Mouse (Mus musculus): ENCODE data around the gene Pced1a. TPM values are rescaled to one million over a fixed set of nuclear protein-coding genes. Genes with fewer than 3 reads are reported as not detected.
A peak's percentile ranks its signal among the peaks of the same experiment; 100 is the strongest.

The Pced1a gene
- polyA plus RNA-seq, 1 experiment from 2014 or later, result 9.0 TPM

DNA sequence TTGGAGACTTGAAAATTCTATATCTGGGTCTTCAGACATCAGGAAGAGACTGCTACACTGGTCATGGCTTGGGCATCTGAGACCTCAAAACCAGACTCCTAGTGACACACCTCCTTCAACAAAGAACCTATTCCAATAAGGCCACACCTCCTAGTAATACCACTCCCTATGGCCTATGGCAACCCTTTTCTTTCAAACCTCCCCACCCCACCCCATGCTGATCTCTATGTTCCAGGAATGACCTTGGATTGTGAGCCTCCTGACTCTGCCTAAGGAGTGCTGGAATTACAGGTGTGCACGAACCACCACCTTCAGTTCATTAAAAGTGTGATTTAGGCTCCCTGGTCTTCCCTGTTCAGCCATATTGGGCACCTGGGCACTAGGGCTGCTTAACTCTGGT lies 24.5 kb downstream of the Pced1a start:
- no peak for DNase-seq (ENCODE audit: low spot score)
- Histone ChIP-seq H3K27ac (no peak overlapping the region), H3K9me3 (ENCODE audit: control insufficient read depth, low read length) (no peaks in the 10 kb centered on the region), H3K4me3 (replicated peaks; ENCODE audit: low read length) (no peak overlapping the region), H3K4me1 (replicated peaks; ENCODE audit: control insufficient read depth, insufficient read depth, low read length) (peaks cover 20% of the 10 kb centered on the region; the same call in 1 of the 2 replicates), H3K27me3 (ENCODE audit: control insufficient read depth, insufficient read depth, low read length) (peaks cover 5% of the 10 kb centered on the region; the same call in 1 of the 2 replicates), H3K4me2 (replicated peaks) (no peak overlapping the region), H3K36me3 (replicated peaks; ENCODE audit: control insufficient read depth, insufficient read depth) (no peaks in the 10 kb centered on the region), H3K9ac (no peak overlapping the region)
- 97% methylated on average over 1 of the region's 1 CpGs for WGBS
- no peak for ATAC-seq (ENCODE audit: low FRiP score)

DNA sequence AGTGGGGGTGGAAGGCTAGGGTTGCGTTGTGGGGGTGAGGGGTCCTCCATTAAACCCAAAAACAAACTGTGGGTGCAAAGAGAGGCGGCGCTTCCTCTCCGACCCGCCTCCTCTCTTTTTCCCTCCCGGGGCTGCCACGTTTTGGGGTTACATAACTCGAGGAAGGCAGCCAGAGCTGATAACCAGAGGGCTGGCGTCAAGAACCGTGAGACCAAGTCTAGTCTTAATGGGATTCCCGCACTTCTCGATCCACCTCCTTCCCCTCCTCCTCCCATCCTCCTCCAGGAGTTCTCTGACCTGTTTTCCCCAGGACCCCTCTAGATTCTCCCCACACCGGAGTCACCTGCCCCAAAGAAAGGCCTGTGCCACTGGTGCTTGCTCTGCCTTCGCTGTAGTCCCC lies 26.4 kb downstream of the Pced1a start:
- ATAC-seq (ENCODE audit: low FRiP score) (no peak), DNase-seq (ENCODE audit: low spot score) (no peak)
- Histone ChIP-seq H3K27ac (no peak overlapping the region), H3K9me3 (ENCODE audit: control insufficient read depth, low read length) (no peaks in the 10 kb centered on the region), H3K4me3 (replicated peaks; ENCODE audit: low read length) (peak overlapping the region; percentile 42), H3K27me3 (ENCODE audit: control insufficient read depth, insufficient read depth, low read length) (peaks cover 5% of the 10 kb centered on the region; the same call in 1 of the 2 replicates), H3K4me1 (replicated peaks; ENCODE audit: control insufficient read depth, insufficient read depth, low read length) (peaks cover 20% of the 10 kb centered on the region; the same call in 1 of the 2 replicates), H3K9ac (peak overlapping the region; percentile 72; the same call in 1 of the 2 replicates), H3K36me3 (replicated peaks; ENCODE audit: control insufficient read depth, insufficient read depth) (peaks cover 3% of the 10 kb centered on the region; the same call in 1 of the 2 replicates), H3K4me2 (replicated peaks) (peak overlapping the region; percentile 81)
- WGBS, result 12% methylated on average over 14 of the region's 14 CpGs

DNA sequence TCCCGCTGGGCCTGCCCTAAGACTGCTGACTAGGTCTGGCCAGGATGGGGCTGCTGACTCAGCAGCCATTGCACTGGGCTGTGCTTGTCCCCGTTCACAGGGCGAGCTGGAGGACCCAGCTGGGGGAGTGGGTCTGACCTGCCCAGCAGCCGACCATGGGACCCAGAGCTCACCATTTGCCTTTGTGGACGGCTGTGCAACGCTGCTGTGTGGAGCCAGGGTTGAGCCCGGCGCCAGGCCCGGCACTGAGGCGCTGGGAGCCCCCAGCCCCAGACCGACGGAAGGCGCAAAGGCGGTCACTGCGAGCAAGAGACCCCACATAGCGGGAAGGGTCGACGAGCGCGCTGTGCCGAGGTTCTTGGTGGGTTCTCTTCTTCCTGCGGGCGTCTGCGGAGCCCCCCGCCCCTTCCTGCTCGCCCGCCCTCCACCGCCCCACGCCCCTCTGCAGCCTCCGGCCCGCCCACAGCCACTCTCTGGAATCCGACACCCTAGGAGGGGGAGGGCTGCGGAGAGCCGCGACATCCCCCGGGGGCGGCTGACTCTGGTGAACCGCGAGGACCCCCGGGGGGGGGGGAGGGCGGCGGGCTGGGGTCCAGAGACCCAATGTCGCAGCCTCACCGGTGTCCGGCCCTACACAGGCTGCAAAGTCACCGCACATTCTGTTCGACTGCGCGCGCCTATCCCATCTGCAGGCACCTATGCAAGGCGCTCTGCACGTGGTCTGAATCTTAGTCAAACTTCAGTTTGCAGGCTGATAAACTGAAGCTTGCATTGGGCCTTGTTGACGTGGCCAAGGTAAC lies 27.1 kb downstream of the Pced1a start, which contains the start of gene Cpxm1:
Gene Cpxm1, minus strand, starts transcription at position 389 of the 800 bp plus-strand sequence.
- Histone ChIP-seq H3K9me3 (ENCODE audit: control insufficient read depth, low read length) (no peaks in the 10 kb centered on the region), H3K36me3 (replicated peaks; ENCODE audit: control insufficient read depth, insufficient read depth) (peaks cover 7% of the 10 kb centered on the region; the same call in 1 of the 2 replicates), H3K4me3 (replicated peaks; ENCODE audit: low read length) (peak within 1 kb of the TSS; percentile 42), H3K9ac (peak within 1 kb of the TSS; percentile 72), H3K4me2 (replicated peaks) (peak within 1 kb of the TSS; percentile 81), H3K4me1 (replicated peaks; ENCODE audit: control insufficient read depth, insufficient read depth, low read length) (peaks cover 20% of the 10 kb centered on the region; the same call in 1 of the 2 replicates), H3K27ac (no peak within 1 kb of the TSS), H3K27me3 (ENCODE audit: control insufficient read depth, insufficient read depth, low read length) (peaks cover 5% of the 10 kb centered on the region; the same call in 1 of the 2 replicates)
- peak; percentile 27 for DNase-seq (ENCODE audit: low spot score)
- peak; percentile 83 for ATAC-seq (ENCODE audit: low FRiP score)
- WGBS, result under 1% methylated on average over 42 of the region's 53 CpGs

DNA sequence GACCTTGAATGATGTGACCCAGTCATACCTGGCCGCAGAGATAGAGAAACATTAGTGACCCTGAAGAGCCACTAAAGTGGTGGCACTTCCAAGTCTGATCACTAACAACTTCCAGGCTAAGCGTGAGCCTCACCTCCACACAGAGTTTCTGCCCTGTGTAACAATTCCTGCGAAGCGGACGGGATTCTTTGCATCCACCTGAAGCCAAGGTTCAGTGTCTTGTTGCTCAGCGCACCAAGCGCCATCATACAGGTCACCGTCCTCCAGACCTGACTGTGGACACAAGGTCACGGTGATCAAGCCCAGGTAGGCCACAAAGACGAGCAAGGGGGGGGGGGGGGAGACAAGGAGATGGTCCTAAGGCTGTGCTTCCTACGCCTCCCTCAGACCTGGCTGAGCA lies 28.8 kb downstream of the Pced1a start:
- H3K36me3 ChIP-seq (replicated peaks; ENCODE audit: control insufficient read depth, insufficient read depth), result peaks cover 7% of the 10 kb centered on the region; the same call in 1 of the 2 replicates
- whole genome bisulfite sequencing, result 93% methylated on average over 11 of the region's 11 CpGs
- H3K9me3 ChIP-seq (ENCODE audit: control insufficient read depth, low read length), result no peaks in the 10 kb centered on the region
- no peak overlapping the region for H3K4me3 ChIP-seq (replicated peaks; ENCODE audit: low read length)
- peaks cover 5% of the 10 kb centered on the region; the same call in 1 of the 2 replicates for H3K27me3 ChIP-seq (ENCODE audit: control insufficient read depth, insufficient read depth, low read length)
- no peak overlapping the region for H3K27ac ChIP-seq
- no peak for ATAC-seq (ENCODE audit: low FRiP score)
- H3K4me2 ChIP-seq (replicated peaks), result no peak overlapping the region
- peaks cover 20% of the 10 kb centered on the region; the same call in 1 of the 2 replicates for H3K4me1 ChIP-seq (replicated peaks; ENCODE audit: control insufficient read depth, insufficient read depth, low read length)
- H3K9ac ChIP-seq, result no peak overlapping the region
- no peak for DNase-seq (ENCODE audit: low spot score)

DNA sequence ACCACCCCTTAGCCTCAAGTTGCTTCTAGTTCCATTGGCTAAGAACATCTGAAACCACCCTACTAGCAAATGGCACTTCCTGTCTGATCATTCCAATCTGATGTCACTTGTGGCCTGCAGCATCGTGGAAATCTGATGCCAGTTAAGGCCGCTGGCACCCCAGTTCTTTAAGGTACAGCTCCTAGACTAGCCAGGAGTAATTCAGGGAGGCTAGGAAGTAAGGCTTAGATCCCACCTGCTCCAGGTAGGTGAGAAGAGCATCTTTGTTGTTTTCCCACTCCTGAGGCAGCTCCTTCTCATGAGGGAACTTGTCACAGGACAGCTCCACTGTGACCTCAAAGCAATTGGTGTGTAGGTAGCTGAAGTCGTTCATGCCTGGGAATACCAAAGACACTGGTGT lies 31.7 kb downstream of the Pced1a start:
- Histone ChIP-seq H3K4me1 (replicated peaks; ENCODE audit: control insufficient read depth, insufficient read depth, low read length) (peaks cover 15% of the 10 kb centered on the region; the same call in 1 of the 2 replicates), H3K9me3 (ENCODE audit: control insufficient read depth, low read length) (no peaks in the 10 kb centered on the region), H3K9ac (no peak overlapping the region), H3K4me2 (replicated peaks) (no peak overlapping the region), H3K4me3 (replicated peaks; ENCODE audit: low read length) (no peak overlapping the region), H3K27me3 (ENCODE audit: control insufficient read depth, insufficient read depth, low read length) (peaks cover under 1% of the 10 kb centered on the region; the same call in 1 of the 2 replicates), H3K36me3 (replicated peaks; ENCODE audit: control insufficient read depth, insufficient read depth) (peaks cover 7% of the 10 kb centered on the region; the same call in 1 of the 2 replicates), H3K27ac (no peak overlapping the region)
- 91% methylated on average over 3 of the region's 3 CpGs for WGBS
- no peak for DNase-seq (ENCODE audit: low spot score)
- ATAC-seq (ENCODE audit: low FRiP score), result no peak

- H3K36me3 ChIP-seq (replicated peaks; ENCODE audit: control insufficient read depth, insufficient read depth), result peaks cover 7% of the 10 kb centered on the region; the same call in 1 of the 2 replicates
- no peak for DNase-seq (ENCODE audit: low spot score)
- ATAC-seq (ENCODE audit: low FRiP score), result no peak
- no peak overlapping the region for H3K27ac ChIP-seq
- H3K9me3 ChIP-seq (ENCODE audit: control insufficient read depth, low read length), result no peaks in the 10 kb centered on the region
- H3K4me3 ChIP-seq (replicated peaks; ENCODE audit: low read length), result no peak overlapping the region
- no peak overlapping the region for H3K4me2 ChIP-seq (replicated peaks)
- no peaks in the 10 kb centered on the region for H3K4me1 ChIP-seq (replicated peaks; ENCODE audit: control insufficient read depth, insufficient read depth, low read length)
- WGBS, result 87% methylated on average over 11 of the region's 11 CpGs
- no peak overlapping the region for H3K9ac ChIP-seq
- H3K27me3 ChIP-seq (ENCODE audit: control insufficient read depth, insufficient read depth, low read length), result no peaks in the 10 kb centered on the region
Measured at GRCm38 (mm10) chr2:130390993-130391625, 33.4 kb downstream of the Pced1a start.

DNA sequence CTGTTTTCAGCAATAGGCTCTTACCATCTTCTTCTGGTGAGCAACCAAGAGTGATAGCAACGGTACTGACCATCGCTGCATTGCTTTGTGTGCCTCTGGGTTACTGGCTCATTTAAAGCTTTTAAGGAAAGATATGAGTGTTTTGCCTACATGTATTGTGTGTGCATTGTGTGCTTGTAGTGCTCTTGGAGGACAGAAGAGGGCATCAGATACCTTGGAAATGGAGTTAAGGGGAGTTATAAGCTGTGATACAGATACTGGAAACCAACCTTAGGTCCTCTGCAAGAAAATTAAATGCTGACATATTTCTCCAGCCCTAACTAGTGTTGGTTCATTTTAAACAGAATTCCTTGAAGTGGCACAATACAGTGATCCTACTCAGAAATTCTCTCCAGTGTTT lies 35.7 kb downstream of the Pced1a start:
- no peak for DNase-seq (ENCODE audit: low spot score)
- no peak overlapping the region for H3K9ac ChIP-seq
- no peaks in the 10 kb centered on the region for H3K4me1 ChIP-seq (replicated peaks; ENCODE audit: control insufficient read depth, insufficient read depth, low read length)
- no peak overlapping the region for H3K4me3 ChIP-seq (replicated peaks; ENCODE audit: low read length)
- no peaks in the 10 kb centered on the region for H3K27me3 ChIP-seq (ENCODE audit: control insufficient read depth, insufficient read depth, low read length)
- 86% methylated on average over 2 of the region's 2 CpGs for WGBS
- no peak overlapping the region for H3K4me2 ChIP-seq (replicated peaks)
- no peak overlapping the region for H3K27ac ChIP-seq
- peaks cover 7% of the 10 kb centered on the region; the same call in 1 of the 2 replicates for H3K36me3 ChIP-seq (replicated peaks; ENCODE audit: control insufficient read depth, insufficient read depth)
- no peak for ATAC-seq (ENCODE audit: low FRiP score)
- H3K9me3 ChIP-seq (ENCODE audit: control insufficient read depth, low read length), result no peaks in the 10 kb centered on the region

DNA sequence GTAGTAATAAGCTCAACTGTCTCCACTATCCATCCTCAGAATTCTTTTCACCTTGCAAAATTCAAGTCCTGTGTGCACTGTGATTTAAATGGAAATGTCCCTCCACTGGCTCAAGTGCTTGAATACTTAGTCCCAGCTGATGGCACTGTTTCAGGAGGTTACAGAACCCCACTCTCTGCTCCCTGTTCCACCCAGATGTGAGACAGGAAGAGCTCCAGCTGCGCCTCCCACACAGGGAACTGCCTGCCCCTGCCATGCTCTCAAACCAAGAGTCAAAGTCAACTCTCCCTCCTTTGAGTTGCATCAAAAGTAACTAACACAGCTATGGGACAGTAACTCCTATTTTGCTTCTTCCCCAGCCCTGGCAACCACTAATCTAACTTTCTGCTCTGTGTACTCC lies 38.3 kb downstream of the Pced1a start:
- Histone ChIP-seq H3K4me1 (replicated peaks; ENCODE audit: control insufficient read depth, insufficient read depth, low read length) (no peaks in the 10 kb centered on the region), H3K9ac (no peak overlapping the region), H3K4me2 (replicated peaks) (no peak overlapping the region), H3K9me3 (ENCODE audit: control insufficient read depth, low read length) (no peaks in the 10 kb centered on the region), H3K27me3 (ENCODE audit: control insufficient read depth, insufficient read depth, low read length) (no peaks in the 10 kb centered on the region), H3K27ac (no peak overlapping the region), H3K36me3 (replicated peaks; ENCODE audit: control insufficient read depth, insufficient read depth) (no peaks in the 10 kb centered on the region), H3K4me3 (replicated peaks; ENCODE audit: low read length) (no peak overlapping the region)
- no peak for DNase-seq (ENCODE audit: low spot score)
- 90% methylated on average over 1 of the region's 1 CpGs for WGBS
- no peak for ATAC-seq (ENCODE audit: low FRiP score)

- H3K4me3 ChIP-seq (replicated peaks; ENCODE audit: low read length), result no peak overlapping the region
- no peak overlapping the region for H3K9ac ChIP-seq
- H3K27me3 ChIP-seq (ENCODE audit: control insufficient read depth, insufficient read depth, low read length), result no peaks in the 10 kb centered on the region
- WGBS, result 68% methylated on average over 6 of the region's 6 CpGs
- ATAC-seq (ENCODE audit: low FRiP score), result no peak
- no peaks in the 10 kb centered on the region for H3K4me1 ChIP-seq (replicated peaks; ENCODE audit: control insufficient read depth, insufficient read depth, low read length)
- no peaks in the 10 kb centered on the region for H3K36me3 ChIP-seq (replicated peaks; ENCODE audit: control insufficient read depth, insufficient read depth)
- H3K4me2 ChIP-seq (replicated peaks), result no peak overlapping the region
- no peak for DNase-seq (ENCODE audit: low spot score)
- no peak overlapping the region for H3K27ac ChIP-seq
- H3K9me3 ChIP-seq (ENCODE audit: control insufficient read depth, low read length), result no peaks in the 10 kb centered on the region
Measured at GRCm38 (mm10) chr2:130383895-130384294, 40.6 kb downstream of the Pced1a start.

Measured in hindbrain, embryonic 14.5 days (tissue).